Mouse (Mus musculus) kidney, adult 9 months (tissue): Measurements from ENCODE around the gene Gpr89.

Source experiments
- DNase-seq: peaks from one replicate; pipeline ENCODE4 v3.0.0; 2022

Gene Gpr89

DNA sequence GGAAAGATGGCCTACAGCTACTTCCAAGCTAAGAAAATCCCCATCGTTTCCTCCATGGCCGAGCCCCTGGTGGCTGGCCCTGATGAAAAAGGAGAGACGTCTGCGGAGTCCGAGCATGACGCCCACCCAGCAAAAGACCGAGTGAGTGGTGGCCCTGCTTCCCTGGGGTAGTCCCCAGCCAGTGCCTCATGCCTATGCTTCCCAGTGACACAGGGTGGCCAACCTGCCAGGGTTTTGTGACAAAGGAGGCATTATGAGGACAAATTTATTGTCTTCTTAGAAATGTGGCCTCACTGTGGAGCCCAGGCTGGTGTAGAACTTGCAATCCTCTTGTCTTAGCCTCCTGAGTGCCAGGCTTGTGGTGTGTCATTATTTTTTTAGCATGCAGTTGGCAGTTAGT, 36.1 kb downstream of the Gpr89 start:
- no peak for DNase-seq

DNA sequence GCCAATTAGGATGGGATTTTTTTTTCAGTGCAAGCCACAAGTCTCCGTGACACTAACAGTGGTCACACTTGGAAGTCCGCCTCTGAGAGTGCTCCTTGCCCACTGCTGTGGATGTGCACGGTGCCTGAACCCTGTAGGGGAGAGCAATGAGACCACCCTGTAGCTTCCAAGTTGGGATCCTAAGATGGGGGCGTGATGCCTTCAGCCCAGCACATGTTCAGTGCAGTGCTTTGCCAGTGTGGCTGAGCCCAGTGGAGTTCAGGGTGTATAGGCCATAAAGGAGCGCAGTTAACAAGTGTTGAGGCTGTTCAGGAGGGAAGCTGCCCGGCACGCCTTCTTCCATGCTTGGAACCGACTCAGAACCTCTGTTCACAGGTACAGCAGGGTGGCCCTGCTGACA, 36.6 kb downstream of the Gpr89 start:
- no peak for DNase-seq

DNA sequence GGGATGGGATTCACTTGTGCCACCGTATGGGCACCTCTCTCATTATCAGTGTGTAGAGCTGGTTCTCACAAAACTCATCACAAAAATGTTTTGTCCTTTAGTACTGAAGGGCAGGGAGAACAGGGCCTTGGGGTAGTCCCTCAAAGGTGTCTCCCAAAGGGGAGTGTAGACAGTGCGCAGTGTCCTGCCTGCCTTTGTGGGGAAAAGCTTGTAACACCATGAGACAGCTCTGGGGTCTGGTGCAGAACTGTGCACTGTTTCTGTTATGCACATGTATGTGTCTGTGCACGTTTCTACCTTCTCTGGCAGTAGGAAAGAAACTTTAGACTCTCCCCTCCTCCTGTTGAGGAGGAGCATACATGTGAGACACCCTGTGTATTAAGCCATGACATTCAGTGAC, 37.3 kb downstream of the Gpr89 start:
- DNase-seq: no peak

DNA sequence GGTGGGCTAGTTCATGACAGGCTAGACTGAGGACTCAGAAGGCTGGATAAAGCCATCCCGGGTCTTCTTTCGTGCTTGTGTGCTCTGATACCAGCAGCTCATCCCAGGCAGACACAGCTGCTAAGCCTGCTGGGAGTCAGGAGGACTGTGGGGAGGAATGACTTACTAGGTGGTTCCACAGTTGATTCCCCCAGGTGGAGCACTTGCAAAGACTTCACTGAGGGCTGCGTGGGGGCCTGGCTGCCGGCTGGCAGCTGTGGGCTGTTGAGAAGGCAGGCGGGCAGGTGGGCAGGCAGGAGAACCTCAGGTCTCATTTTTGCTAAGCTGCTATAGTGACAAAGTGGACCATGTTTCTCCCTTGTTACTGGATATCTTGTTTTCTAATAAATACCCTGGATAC, 44.6 kb downstream of the Gpr89 start:
- no peak for DNase-seq

DNA sequence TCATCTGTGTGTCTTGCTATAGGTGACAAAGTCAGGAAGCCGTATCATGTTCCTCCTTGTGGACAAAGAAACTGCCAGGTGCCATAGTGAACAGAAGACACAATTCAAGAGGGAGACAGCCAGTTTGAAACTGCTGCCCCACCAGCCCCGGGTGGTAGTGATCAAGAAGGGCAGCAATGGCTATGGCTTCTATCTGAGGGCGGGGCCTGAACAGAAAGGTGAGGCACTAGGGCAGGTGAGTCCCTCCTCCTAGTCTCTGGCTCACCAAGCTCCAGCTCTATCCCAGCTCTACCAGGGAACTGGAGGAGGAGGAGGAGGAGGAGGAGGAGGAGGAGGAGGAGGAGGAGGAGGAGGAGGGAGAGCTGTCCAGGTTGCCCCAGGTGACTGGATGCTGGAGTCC, 49.3 kb downstream of the Gpr89 start:
- no peak for DNase-seq

DNA sequence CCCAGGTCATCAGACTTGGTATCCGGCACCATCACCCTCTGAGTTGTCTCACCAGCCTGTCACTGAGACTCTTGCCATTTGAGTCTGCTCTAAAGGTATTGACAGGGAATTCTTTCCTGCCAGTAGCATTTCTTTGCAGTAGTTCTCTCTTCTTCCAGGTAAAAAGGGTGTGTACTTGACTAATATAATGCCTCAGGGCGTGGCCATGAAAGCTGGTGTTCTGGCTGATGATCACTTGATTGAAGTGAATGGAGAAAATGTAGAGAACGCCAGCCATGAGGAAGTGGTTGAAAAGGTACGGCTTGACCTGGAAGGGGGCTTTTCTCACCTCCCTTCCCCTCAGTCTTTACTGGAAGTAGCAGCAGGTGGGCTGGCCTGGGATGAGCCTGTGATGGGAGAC, 50.8 kb downstream of the Gpr89 start:
- DNase-seq: no peak

DNA sequence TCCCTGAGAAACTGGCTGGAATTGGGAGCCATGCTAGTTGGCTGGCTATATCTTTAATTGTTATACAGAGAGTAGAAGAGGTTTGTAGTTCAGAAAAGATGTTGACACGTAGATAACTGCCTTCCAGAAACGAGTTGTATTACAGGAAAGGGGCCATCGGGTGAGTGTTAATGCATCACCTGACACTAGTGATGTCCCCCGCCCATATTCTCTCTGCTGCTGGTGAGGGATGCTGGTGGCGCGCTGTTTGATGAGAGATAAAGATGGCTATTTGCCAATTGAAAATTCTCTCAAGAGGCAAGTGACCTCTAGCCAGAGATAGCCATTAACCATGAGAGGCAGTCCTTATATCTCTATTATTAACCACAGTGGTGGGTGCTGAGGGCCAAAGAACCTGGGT, 52.6 kb downstream of the Gpr89 start:
- DNase-seq: no peak

DNA sequence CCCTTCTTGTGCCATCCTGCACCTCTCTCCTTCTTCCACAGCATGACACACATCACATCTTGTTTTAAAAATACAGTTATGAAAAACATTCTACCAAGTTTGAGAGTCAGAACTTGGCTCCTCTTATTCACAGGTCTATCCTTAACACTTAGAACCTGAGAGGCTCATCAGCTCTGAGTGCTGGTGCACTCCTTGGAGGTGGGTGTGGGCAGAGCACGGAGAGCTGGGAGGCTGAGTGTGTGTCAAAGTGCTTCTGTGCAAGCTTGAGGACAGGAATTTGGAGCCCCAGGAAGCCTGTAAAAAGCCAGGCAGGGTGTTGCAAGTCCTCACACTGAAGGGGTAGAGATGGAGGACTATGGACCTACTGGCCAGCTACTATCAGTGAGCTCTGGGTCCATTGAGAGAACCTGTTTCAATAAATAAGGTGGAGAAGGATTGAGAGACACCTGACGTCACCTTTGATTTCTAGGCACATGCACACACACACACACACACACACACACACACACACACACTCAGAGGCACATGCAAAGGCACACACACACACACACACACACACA, 55.9 kb downstream of the Gpr89 start:
- no peak for DNase-seq

DNA sequence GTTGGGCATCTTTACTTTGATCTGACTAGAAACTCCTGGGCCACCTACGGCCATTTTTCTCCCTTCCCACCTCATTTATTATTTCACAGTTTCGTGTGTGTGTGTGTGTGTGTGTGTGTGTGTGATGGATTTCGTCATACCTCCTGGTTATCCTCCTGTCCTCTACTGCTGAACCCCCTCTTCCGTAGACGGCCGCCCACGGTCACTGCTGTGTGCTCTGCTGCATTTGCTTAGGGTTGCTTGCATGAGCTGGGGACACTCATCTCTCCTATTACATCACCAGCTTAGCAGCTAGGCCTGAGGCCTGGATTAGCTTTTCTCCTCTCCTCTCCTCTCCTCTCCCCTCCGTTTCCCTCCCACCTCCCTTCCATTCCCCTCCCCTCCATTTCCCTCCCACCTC, 56.7 kb downstream of the Gpr89 start:
- no peak for DNase-seq

DNA sequence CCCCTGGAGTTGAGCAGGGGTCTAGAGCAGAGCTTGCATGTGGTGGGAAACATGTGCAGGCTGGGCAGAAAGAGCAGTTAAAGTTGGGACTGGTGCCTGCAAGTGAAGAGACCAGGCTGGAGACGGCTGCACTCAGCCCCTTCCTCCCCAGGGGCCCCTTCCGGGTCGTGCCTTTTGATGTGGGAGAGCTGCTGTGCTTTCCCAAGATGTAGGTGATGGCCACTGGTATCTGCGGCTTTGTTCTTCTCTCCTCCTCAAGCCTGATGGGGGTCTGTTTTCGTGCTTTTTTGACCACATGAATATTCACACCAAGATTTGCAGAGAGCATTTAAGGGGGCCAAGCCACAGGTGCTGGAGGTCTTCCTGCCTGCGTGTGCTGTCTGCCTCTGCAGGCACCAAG, 57.5 kb downstream of the Gpr89 start:
- DNase-seq: no peak

DNA sequence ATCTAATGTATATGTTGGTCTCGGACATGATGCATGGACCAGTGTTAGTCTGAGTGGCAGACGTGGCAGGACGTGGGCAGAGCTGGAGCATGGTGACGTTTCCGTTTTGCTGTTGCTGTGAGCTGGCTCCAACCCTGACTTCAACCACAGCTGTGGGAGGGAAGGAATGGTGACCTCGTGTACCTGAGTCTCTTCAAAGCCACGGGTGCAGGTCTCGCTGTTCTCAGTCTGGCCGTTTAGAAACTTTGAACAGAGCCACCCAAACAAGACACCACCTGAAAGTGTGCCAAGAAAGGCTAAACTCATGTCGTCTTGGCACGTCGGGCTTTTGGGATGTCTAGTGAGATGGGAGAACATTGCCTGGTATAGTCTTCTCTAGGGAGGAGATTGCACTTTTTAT, 58.2 kb downstream of the Gpr89 start:
- DNase-seq: no peak

DNA sequence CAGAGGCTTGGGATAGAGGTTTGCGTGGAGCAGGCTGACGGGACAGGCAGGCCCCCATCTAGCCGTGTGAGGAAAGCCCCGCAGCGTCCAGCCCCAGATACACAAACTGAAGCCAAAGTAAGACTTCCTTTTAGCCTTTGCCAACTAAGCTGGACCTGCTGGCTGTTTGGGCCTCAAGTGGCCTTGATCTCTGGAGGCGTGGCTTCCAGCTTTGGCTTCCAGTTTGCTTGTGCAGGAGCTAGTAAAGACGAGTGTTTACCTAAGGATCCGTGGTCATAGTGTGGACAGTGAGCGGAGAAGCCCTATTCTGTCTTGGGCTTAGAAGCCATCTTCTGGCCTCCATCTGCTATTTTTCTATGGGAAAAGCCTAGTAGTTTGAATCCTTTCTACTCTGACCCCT, 59.3 kb downstream of the Gpr89 start:
- no peak for DNase-seq

DNA sequence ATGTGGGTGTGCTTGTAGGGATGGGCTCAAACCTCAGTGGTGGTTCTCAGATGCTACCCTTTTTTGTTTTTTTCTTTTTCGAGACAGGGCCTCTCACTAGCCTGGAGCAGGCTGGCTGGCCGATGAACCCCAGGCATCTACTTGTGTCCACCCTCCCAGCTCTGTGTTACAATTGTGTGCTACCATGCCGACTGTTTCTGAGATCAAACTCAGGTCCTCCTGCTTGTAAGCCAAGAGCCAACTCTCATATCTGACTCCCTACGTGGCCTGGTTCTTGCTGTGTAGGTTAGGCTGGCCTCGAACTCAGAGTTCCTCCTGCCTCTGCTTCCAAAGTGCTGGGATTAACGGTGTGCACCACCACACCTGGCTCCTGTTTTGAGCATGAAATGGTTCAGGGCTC, 60.0 kb downstream of the Gpr89 start:
- DNase-seq: no peak

DNA sequence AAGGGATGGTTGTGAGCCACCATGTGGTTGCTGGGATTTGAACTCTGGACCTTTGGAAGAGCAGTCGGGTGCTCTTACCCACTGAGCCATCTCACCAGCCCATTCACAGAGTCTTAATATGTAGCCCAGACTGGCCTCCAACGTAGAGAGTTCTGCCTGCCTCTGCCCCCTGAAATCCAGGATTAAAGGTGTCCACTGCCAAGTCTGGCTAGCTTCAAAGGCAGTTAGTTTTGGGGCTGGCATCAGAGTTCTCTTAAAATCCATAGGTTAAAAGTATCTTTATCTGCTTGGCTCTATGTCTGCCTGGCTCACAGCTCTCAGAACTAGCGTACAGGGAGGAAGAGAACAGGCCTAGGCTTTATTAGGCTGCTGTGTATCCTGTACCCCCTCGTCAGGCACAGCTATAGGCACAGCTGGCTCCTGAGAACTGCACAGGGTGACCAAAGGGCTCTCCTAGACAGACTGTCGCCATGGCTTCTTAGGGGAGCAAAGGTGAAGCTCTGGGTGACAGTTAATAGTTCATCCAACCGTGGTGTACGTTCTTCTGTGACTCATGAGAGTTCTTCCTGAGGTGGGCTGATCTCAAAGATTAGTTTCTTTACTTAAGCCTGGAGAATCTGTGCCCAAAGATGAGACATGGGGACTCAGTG, 66.0 kb downstream of the Gpr89 start:
- peak; percentile 87 for DNase-seq

DNA sequence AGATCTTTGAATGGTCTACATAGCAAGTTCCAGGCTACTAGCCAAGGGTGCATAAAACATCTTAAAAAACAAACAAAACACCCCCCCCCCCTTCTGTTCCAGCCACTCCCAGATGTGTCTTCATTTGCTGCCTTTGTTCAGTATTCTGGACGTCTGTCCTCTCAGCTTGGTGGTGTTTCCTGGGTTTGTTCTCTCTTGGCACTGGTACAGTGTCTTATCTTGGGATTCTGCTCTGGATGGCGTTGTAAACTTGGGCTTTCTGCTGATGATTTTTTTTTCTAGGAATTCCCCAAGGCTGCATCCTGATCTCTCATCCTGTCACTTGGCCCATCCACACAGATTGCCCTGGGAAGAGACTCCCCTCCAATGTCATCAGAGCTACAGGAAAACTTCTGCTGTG, 68.7 kb downstream of the Gpr89 start:
- no peak for DNase-seq

DNA sequence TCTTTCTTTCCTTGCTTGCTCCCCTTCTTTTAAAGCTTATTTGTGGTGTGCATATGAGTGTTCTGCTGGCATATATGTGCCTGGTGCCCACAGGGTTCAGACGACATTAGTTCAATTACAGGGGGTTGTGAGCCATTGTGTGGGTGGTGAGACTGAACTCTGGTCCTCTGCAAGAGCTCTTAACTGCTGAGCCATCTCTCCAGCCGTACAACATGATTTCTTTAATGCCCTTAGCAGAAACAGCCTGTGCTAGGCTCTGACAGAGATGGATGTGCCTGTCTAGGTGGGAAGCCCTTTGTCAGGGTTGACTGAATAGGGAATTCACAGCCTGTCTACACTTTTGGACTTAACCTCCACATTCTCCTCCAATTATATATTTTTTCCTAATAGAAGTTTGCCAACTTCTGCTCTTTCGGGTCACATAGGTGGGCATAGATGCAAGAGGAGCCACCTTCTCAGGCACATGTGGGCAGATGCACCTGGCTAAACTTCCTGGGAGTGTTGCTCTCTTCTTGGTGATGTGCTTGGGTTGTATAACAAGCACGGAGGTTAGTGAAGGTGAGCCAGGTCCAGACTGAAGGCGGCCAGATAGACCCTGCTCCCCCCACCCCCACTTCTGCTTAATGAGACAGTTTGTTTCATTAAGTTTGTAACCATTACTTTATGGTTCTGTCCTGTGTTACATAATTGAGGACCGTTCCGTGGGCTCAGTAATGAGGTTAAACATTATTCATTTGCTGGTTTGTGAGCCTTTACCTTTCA, 70.4 kb downstream of the Gpr89 start:
- peak; percentile 88 for DNase-seq

DNA sequence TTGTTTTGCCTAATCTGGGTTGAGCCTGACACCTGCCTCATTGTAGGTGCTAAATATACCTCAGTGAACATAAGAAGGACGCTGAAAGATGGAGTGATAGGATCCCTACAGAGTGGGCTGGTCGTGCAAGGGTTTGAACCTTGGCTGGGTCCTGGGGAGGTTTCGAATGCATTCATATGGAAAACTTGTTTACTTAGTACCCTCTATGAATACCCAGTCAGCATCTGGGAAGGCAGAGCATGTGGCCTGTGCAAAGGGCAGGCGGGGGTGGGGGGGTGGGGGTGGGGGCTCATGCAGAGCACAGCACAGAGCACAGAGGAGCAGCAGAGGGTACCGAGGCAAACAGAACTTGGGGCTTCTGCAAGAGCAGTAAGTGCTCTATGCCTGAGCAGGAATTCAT, 72.2 kb downstream of the Gpr89 start:
- peak; percentile 82 for DNase-seq

DNA sequence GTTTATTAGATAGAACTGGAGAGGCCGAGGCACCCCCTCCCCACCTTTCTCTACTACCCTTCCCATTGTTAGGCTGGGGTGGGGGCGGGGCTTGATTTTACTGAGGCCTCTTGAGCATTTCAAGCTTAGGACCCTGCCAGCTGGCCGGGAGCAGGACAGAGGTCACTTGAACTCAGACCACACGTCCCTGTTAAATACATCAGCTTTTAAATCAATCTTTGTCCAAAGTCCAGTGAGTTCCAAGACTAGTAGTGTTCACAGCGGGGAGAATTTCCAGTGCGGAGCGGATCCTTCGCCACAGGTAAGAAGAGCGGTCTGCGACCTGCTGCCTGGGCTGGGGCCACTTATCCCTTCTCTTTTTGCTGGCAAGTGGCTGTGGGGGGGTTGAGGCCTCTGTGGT, 75.3 kb downstream of the Gpr89 start:
- peak; percentile 92 for DNase-seq

DNA sequence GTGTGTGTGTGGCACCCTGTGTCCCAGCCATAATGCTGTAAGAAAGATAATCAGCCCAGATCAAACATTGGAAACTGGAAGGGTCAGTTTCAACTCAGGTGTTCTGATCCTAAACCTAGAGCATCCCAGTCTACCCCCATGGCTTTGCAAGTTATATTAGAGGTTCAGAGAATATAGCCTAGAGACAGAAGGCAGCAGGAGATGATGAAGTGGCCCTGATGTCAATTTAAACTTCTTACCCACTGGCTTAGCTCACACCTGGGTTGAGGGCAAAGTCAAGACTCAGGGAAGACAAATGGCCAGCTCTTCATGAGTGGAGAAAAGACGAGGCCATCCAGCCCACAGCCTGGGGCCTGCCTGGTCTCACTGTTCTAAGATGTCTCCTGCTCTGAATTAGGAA, 76.2 kb downstream of the Gpr89 start, which contains the start of the genes Pdzk1 and Cd160:
TSS of gene Pdzk1 (plus strand) at position 301 of the 400 bp plus-strand sequence.
TSS of gene Cd160 (minus strand) at position 368 of the 400 bp plus-strand sequence.
- no peak for DNase-seq

DNA sequence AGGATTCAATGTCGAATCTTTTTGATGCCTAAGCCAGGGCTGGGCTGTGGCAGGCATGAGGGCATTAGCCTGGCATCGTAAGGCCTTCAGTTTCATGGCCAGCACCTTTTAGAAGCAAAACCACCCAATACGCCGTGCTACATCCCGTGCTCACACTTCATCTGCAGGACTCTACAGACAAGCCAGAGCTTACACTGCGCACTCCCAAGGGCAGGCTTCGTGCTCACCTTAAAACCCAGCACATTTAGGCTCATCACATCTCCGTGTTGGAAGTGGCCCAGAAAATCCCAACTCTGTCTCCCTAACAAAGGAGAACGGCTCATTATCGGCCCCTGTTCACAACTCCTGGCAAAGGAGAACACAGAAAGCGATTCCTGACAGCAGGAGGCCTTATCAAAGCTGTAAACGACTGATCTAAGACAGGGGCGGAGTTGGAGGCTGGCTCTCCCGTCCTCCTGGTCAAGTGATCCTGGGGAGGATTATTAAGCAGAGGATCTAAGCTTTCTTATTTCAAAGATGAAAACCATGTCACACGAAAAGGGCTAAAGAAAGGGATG, 76.8 kb downstream of the Gpr89 start:
- peak; percentile 44 for DNase-seq

DNA sequence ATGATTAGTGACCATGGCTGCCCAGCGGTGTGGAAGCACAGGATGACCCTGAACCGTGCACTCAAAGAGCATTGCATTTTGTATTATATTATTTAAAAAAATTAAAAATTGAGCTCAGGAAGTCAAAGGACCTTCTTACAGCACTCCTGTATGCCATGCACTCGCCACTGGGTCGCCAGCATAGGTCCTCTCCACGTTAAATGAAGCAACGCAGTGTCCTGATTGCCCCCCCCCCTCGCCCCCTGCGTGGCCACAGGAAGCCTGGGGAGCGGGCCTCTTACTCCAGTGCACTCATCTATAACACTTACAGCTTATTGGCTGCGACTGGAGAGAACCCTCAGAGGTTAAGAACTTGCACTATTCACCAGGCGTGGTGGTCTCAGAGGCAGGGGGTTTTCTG, 79.9 kb downstream of the Gpr89 start:
- DNase-seq: peak; percentile 12

DNA sequence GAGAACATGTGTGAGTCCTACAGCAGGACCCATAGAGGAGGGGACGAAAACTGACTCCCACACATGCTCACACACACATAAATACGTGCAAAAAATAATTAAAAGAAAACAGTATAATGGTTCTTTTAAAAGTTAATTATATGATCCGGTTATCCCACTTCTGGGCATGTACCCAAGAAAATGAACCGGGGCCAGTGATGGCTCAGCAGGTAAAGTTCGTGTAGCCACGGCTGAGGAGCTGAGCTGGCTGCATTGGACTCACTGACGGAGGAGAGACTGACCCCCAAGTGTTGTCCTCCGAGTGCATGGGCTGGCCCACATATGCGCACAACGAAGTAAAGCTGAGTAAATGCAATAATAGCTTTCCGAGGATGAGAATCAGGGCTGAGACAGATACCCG, 80.5 kb downstream of the Gpr89 start:
- DNase-seq: peak; percentile 90

DNA sequence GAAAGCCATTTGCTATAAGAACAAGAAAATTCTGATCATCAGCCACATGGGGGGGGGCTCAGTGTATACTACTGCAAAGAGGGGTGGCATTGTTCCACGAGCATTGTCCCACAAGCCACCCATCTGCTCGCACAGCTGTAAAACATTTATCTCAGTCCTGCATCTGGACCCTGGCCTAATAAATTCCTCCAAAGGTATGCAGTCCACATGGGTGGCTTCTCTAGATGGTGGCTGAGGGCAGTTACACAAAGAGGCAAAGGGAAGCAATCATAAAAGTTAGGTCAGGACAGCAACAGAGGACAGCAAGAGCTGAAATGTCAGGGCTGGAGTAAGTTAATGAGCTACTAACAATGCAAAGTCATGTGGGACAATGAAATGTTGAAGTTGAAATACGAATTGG, 81.4 kb downstream of the Gpr89 start:
- DNase-seq: peak; percentile 77

DNA sequence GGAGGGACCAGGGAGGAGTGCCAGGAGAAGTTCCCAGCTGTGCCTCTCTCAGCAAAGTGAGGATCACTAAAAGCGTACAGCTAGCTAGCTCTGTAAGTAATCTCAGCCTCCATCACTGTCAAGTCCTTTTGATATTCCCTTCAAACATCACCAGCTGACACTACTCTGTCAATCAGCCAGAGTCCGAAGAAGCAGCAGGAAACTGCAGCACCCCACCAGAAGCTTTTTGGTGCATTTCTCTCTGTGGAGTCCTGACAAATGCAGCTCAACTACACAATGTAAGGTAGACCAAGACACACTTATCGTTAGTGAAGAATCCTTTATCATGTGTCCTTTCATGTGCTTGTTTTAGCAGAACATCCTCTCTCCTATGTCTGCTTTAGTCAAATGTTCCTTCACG, 83.6 kb downstream of the Gpr89 start:
- DNase-seq: no peak
